Mouse (Mus musculus) myocyte (in vitro differentiated cells): ENCODE data around the gene Pradc1. TPM values are rescaled to one million over a fixed set of nuclear protein-coding genes. Genes with fewer than 3 reads are reported as not detected.

Experiments used
- H3K27me3 ChIP-seq: one replicate; pipeline ENCODE4 v1.6.1; 2011; ENCODE audit not compliant: control insufficient read depth, insufficient read depth, insufficient read length
- H3K36me3 ChIP-seq: one replicate; pipeline ENCODE4 v1.6.1; 2011; ENCODE audit not compliant: control insufficient read depth, insufficient read depth
- H3K4me2 ChIP-seq: one replicate; pipeline ENCODE4 v1.6.1; 2011; ENCODE audit warnings: low read depth, control low read depth
- H3K4me3 ChIP-seq: one replicate; pipeline ENCODE4 v1.5.1; 2011; ENCODE audit warnings: mild to moderate bottlenecking, control low read depth, moderate library complexity
- H3K79me2 ChIP-seq: one replicate; pipeline ENCODE4 v1.6.1; 2011; ENCODE audit not compliant: control insufficient read depth, insufficient read depth
- H3ac ChIP-seq: one replicate; pipeline ENCODE4 v1.6.1; 2011; ENCODE audit not compliant: control insufficient read depth, insufficient read length
- CEBPB ChIP-seq: IDR thresholded peaks from 2 replicates; pipeline ENCODE4 v1.6.1; 2011; ENCODE audit warnings: mild to moderate bottlenecking, moderate library complexity; ENCODE audit not compliant: poor library complexity, insufficient read depth, severe bottlenecking
- E2F4 ChIP-seq: IDR thresholded peaks from one replicate; pipeline ENCODE4 v1.6.1; 2011; ENCODE audit warnings: mild to moderate bottlenecking, control low read depth, moderate library complexity; ENCODE audit not compliant: insufficient read depth
- MAX ChIP-seq: IDR thresholded peaks from one replicate; pipeline ENCODE4 v1.6.1; 2011; ENCODE audit warnings: low read depth, mild to moderate bottlenecking, control low read depth
- MYOD1 ChIP-seq, 3 experiments: IDR thresholded peaks; one replicate each; pipeline ENCODE4 v1.6.1; 2011; ENCODE audit warnings: control low read depth in 2 of 3, low read depth in 2 of 3, mild to moderate bottlenecking in 2 of 3, moderate library complexity in 1 of 3; ENCODE audit not compliant: insufficient read length in 2 of 3, control insufficient read depth in 1 of 3
- MYOG ChIP-seq, 3 experiments: IDR thresholded peaks; one replicate each; pipeline ENCODE4 v1.6.1; 2011; ENCODE audit warnings: control low read depth in 2 of 3, low read depth in 2 of 3, mild to moderate bottlenecking in 2 of 3; ENCODE audit not compliant: insufficient read length in 2 of 3, control insufficient read depth in 1 of 3, insufficient read depth in 1 of 3
- POLR2A ChIP-seq: IDR thresholded peaks from one replicate; pipeline ENCODE4 v1.6.1; 2011; ENCODE audit warnings: low read depth, mild to moderate bottlenecking, control low read depth, moderate library complexity; ENCODE audit not compliant: insufficient read length
- POLR2AphosphoS2 ChIP-seq: IDR thresholded peaks from one replicate; pipeline ENCODE4 v1.6.1; 2011; ENCODE audit warnings: low read depth, control low read depth; ENCODE audit not compliant: insufficient read length
- REST ChIP-seq: IDR thresholded peaks from one replicate; pipeline ENCODE4 v1.6.1; 2011; ENCODE audit warnings: mild to moderate bottlenecking, control low read depth, moderate library complexity; ENCODE audit not compliant: insufficient read depth, insufficient read length
- SRF ChIP-seq: IDR thresholded peaks from one replicate; pipeline ENCODE4 v1.6.1; 2011; ENCODE audit warnings: low read depth; ENCODE audit not compliant: control insufficient read depth, insufficient read length
- TCF12 ChIP-seq: IDR thresholded peaks from one replicate; pipeline ENCODE4 v1.6.1; 2011; ENCODE audit warnings: mild to moderate bottlenecking, control low read depth; ENCODE audit not compliant: poor library complexity, insufficient read depth, severe bottlenecking
- TCF3 ChIP-seq: IDR thresholded peaks from one replicate; pipeline ENCODE4 v1.6.1; 2011; ENCODE audit warnings: low read depth, control low read depth; ENCODE audit not compliant: insufficient read length
- USF1 ChIP-seq: IDR thresholded peaks from one replicate; pipeline ENCODE4 v1.6.1; 2011; ENCODE audit warnings: low read depth, mild to moderate bottlenecking, control low read depth, moderate library complexity
- polyA plus RNA-seq: library from polyadenylated mRNA; unstranded; fragments of >200 nt; fragmentation: generic; extraction: Trizol; gene quantifications from one replicate; pipeline ENCODE4 v1.2.1, GENCODE M21; 2012; ENCODE audit warnings: missing spikeins

Pradc1 gene
- polyA plus RNA-seq, 1 experiment, result 17.6 TPM

- H3K79me2 ChIP-seq, result no peaks in the 10 kb centered on the region
These were observed 38.5 kb upstream of the Pradc1 start for GRCm38 (mm10) chr6:85490252-85490651.

DNA sequence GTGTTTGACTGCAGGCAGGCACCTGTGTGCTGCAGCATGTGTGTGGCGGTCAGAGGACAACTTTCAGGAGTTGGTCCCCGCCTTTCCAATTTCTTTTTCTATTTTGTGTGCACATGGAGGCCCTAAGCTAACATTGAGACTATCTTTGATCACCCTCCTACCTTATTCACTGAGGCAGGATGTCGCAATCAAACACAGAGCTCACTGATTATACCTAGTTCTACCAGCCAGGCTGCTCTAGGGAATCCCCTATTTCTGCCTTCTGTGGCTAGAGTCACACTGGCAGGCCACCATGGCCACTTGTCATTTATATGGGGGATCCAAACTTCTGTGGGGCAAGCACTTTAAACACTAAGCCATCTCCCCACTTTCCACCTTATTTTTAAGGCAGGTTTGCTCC is 37.9 kb upstream of the Pradc1 start:
- Histone ChIP-seq H3ac (no peak overlapping the region), H3K27me3 (peaks cover 18% of the 10 kb centered on the region), H3K36me3 (no peaks in the 10 kb centered on the region), H3K79me2 (no peaks in the 10 kb centered on the region), H3K4me3 (no peak overlapping the region), H3K4me2 (no peak overlapping the region)
- TF ChIP-seq REST (no peak), E2F4 (no peak), TCF12 (no peak), CEBPB (no peak), MYOG (IDR thresholded peaks at IDR 0.05; ENCODE audit: control insufficient read depth in 1 of 3, insufficient read depth in 1 of 3, insufficient read length in 2 of 3, low read depth in 2 of 3) (no peak), TCF3 (no peak), POLR2A (no peak)

More at GRCm38 (mm10) chr6:85490252-85490651, 38.5 kb upstream of the Pradc1 start:
- TF ChIP-seq POLR2A, result no peak
- TF ChIP-seq TCF3, result no peak
- no peak for TF ChIP-seq TCF12
- no peak for TF ChIP-seq SRF
- TF ChIP-seq REST, result no peak
- TF ChIP-seq USF1, result no peak
- no peak for TF ChIP-seq MAX
- TF ChIP-seq MYOD1 (IDR thresholded peaks at IDR 0.05; ENCODE audit: control insufficient read depth in 1 of 3, insufficient read length in 2 of 3, low read depth in 2 of 3), result no peak
- Histone ChIP-seq H3K36me3 (no peaks in the 10 kb centered on the region), H3K4me3 (no peak overlapping the region), H3ac (no peak overlapping the region), H3K4me2 (no peak overlapping the region), H3K27me3 (peaks cover 15% of the 10 kb centered on the region)

GRCm38 (mm10) chr6:85488510-85488909 is 36.7 kb upstream of the Pradc1 start:
- TF ChIP-seq E2F4 (no peak), SRF (no peak), MYOD1 (IDR thresholded peaks at IDR 0.05; ENCODE audit: control insufficient read depth in 1 of 3, insufficient read length in 2 of 3, low read depth in 2 of 3) (no peak), TCF3 (no peak), POLR2AphosphoS2 (no peak), USF1 (no peak), REST (no peak), TCF12 (no peak), MAX (no peak), POLR2A (no peak), CEBPB (no peak), MYOG (IDR thresholded peaks at IDR 0.05; ENCODE audit: control insufficient read depth in 1 of 3, insufficient read depth in 1 of 3, insufficient read length in 2 of 3, low read depth in 2 of 3) (no peak)

DNA sequence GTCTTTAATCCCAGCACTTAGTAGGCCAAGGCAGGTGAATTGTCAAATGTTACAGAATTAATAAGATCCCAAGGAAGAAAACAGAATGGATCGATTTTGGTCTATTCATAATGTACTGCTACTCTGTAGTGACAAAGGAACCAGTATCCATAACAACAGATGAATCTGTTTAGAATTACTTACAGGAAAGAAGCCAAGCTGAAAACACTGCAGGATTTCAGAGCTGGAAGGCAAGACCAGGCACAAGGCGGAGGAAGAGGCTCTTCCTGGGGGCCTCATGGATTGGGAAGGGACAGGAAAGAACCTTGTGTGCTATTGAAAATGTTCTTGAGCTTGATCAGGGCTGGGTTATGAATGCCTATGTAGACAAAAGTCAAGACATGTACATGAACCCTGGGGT is 34.0 kb upstream of the Pradc1 start:
- Histone ChIP-seq H3K79me2 (no peaks in the 10 kb centered on the region), H3K4me3 (no peak overlapping the region), H3K4me2 (no peak overlapping the region), H3K36me3 (no peaks in the 10 kb centered on the region), H3ac (no peak overlapping the region), H3K27me3 (peaks cover 49% of the 10 kb centered on the region)
- no peak for TF ChIP-seq USF1
- TF ChIP-seq E2F4, result no peak
- no peak for TF ChIP-seq CEBPB
- TF ChIP-seq MYOG (IDR thresholded peaks at IDR 0.05; ENCODE audit: control insufficient read depth in 1 of 3, insufficient read depth in 1 of 3, insufficient read length in 2 of 3, low read depth in 2 of 3), result no peak
- TF ChIP-seq MYOD1 (IDR thresholded peaks at IDR 0.05; ENCODE audit: control insufficient read depth in 1 of 3, insufficient read length in 2 of 3, low read depth in 2 of 3), result no peak
- TF ChIP-seq SRF, result no peak
- TF ChIP-seq TCF3, result no peak
- no peak for TF ChIP-seq POLR2A
- TF ChIP-seq REST, result no peak
- no peak for TF ChIP-seq MAX
- TF ChIP-seq POLR2AphosphoS2, result no peak
- no peak for TF ChIP-seq TCF12

More at GRCm38 (mm10) chr6:85488510-85488909, 36.7 kb upstream of the Pradc1 start:
- H3K79me2 ChIP-seq, result no peaks in the 10 kb centered on the region
- H3K36me3 ChIP-seq, result no peaks in the 10 kb centered on the region
- no peak overlapping the region for H3K4me3 ChIP-seq
- no peak overlapping the region for H3ac ChIP-seq
- H3K27me3 ChIP-seq, result peaks cover 30% of the 10 kb centered on the region
- no peak overlapping the region for H3K4me2 ChIP-seq
